ENCODE assay signal across 12 mouse cellular contexts in genomic region chr11:58951210-58951609, GRCm38 (mm10). TPM values are rescaled to one million over a fixed set of nuclear protein-coding genes. Genes with fewer than 3 reads are reported as not detected.
DNase-seq lines count a peak whose midpoint lies in the region; ATAC-seq and TF ChIP-seq lines count a peak whose summit lies in the region.
"Had no signal": no experiment of that assay in that cellular context is flagged by ENCODE, and none has a peak within 500 bp of the region (broad histone marks: within the 10 kb centered on the region; RNA-seq: fewer than 3 reads in every experiment).

No protein-coding gene starts in this region.

- 76% methylated on average over 5 of the region's 5 CpGs for WGBS in intestine, embryonic 14.5 days
- WGBS in intestine, postnatal 0 days: 74% methylated on average over 5 of the region's 5 CpGs
- 46% methylated on average over 5 of the region's 5 CpGs for WGBS in forebrain, embryonic 16.5 days
- 44% methylated on average over 5 of the region's 5 CpGs for WGBS in hindbrain, embryonic 16.5 days
- WGBS in neural tube, embryonic 14.5 days: 59% methylated on average over 5 of the region's 5 CpGs
- WGBS in heart, embryonic 12.5 days: 79% methylated on average over 5 of the region's 5 CpGs

- no peaks in the 10 kb centered on the region for H3K27me3 ChIP-seq in intestine, embryonic 14.5 days (replicated peaks; ENCODE audit: control insufficient read depth, insufficient read depth, low read length)
- 0 out of 2 replicates have a peak, but pooled peaks cover 3% of the 10 kb centered on the region for H3K27me3 ChIP-seq in intestine, postnatal 0 days (replicated peaks; ENCODE audit: control insufficient read depth, insufficient read depth, low read length)
- H3K27me3 ChIP-seq in forebrain, embryonic 16.5 days (replicated peaks; ENCODE audit: control insufficient read depth, insufficient read depth, low read length): no peaks in the 10 kb centered on the region
- no peaks in the 10 kb centered on the region for H3K27me3 ChIP-seq in hindbrain, embryonic 16.5 days (replicated peaks; ENCODE audit: control insufficient read depth, insufficient read depth, low read length)
- no peaks in the 10 kb centered on the region for H3K27me3 ChIP-seq in neural tube, embryonic 14.5 days (ENCODE audit: control insufficient read depth, insufficient read depth, low read length)
- peaks cover 22% of the 10 kb centered on the region for H3K27me3 ChIP-seq in heart, embryonic 12.5 days (replicated peaks)

- peak; percentile 48 for DNase-seq in intestine, embryonic 14.5 days (ENCODE audit: low spot score)
- DNase-seq in gastrocnemius, postnatal 25 days: no peak
- DNase-seq: adrenal gland, adult 8-10 months; cerebellum, postnatal 25 days; lung, adult 18-20 months; lung, postnatal 36 days had no signal

- no peaks in the 10 kb centered on the region for H3K9me3 ChIP-seq in intestine, embryonic 14.5 days (ENCODE audit: control insufficient read depth, low read length)
- H3K9me3 ChIP-seq in intestine, postnatal 0 days (ENCODE audit: control insufficient read depth): no peaks in the 10 kb centered on the region
- no peaks in the 10 kb centered on the region for H3K9me3 ChIP-seq in forebrain, embryonic 16.5 days (ENCODE audit: control insufficient read depth, low read length)
- no peaks in the 10 kb centered on the region for H3K9me3 ChIP-seq in hindbrain, embryonic 16.5 days (ENCODE audit: control insufficient read depth, low read length)
- H3K9me3 ChIP-seq in neural tube, embryonic 14.5 days (ENCODE audit: control insufficient read depth, low read length): no peaks in the 10 kb centered on the region
- no peaks in the 10 kb centered on the region for H3K9me3 ChIP-seq in heart, embryonic 12.5 days (replicated peaks)
- H3K9me3 ChIP-seq: limb, embryonic 15.5 days had no signal

- no peak overlapping the region for H3K4me2 ChIP-seq in intestine, embryonic 14.5 days (ENCODE audit: low read length)
- H3K4me2 ChIP-seq in intestine, postnatal 0 days (replicated peaks; ENCODE audit: low read depth): no peak overlapping the region
- peak overlapping the region; percentile 86 for H3K4me2 ChIP-seq in forebrain, embryonic 16.5 days (ENCODE audit: low read length)
- H3K4me2 ChIP-seq in hindbrain, embryonic 16.5 days (ENCODE audit: low read length): peak overlapping the region; percentile 68
- peak overlapping the region; percentile 45; the same call in 1 of the 2 replicates for H3K4me2 ChIP-seq in neural tube, embryonic 14.5 days (ENCODE audit: low read depth, low read length)
- H3K4me2 ChIP-seq in heart, embryonic 12.5 days: no peak overlapping the region
- H3K4me2 ChIP-seq: limb, embryonic 15.5 days had no signal

- H3K4me1 ChIP-seq in intestine, embryonic 14.5 days (replicated peaks; ENCODE audit: control insufficient read depth, insufficient read depth, low read length): peaks cover 17% of the 10 kb centered on the region
- H3K4me1 ChIP-seq in intestine, postnatal 0 days (replicated peaks; ENCODE audit: control insufficient read depth, insufficient read depth, low read length): peaks cover 2% of the 10 kb centered on the region; the same call in 1 of the 2 replicates
- peaks cover 24% of the 10 kb centered on the region for H3K4me1 ChIP-seq in forebrain, embryonic 16.5 days (replicated peaks; ENCODE audit: control insufficient read depth, insufficient read depth, low read length)
- H3K4me1 ChIP-seq in hindbrain, embryonic 16.5 days (ENCODE audit: control insufficient read depth, insufficient read depth, low read depth, low read length): peaks cover 21% of the 10 kb centered on the region
- peaks cover 18% of the 10 kb centered on the region for H3K4me1 ChIP-seq in neural tube, embryonic 14.5 days (ENCODE audit: control insufficient read depth, insufficient read depth, low read length)
- H3K4me1 ChIP-seq in heart, embryonic 12.5 days (replicated peaks): peaks cover 23% of the 10 kb centered on the region

- H3K36me3 ChIP-seq in intestine, embryonic 14.5 days (ENCODE audit: control insufficient read depth, insufficient read depth, low read length): 0 out of 2 replicates have a peak, but pooled peaks cover under 1% of the 10 kb centered on the region
- no peaks in the 10 kb centered on the region for H3K36me3 ChIP-seq in intestine, postnatal 0 days (ENCODE audit: control insufficient read depth, insufficient read depth)
- H3K36me3 ChIP-seq in forebrain, embryonic 16.5 days (ENCODE audit: control insufficient read depth, insufficient read depth): no peaks in the 10 kb centered on the region
- H3K36me3 ChIP-seq in hindbrain, embryonic 16.5 days (ENCODE audit: control insufficient read depth, insufficient read depth, low read length): no peaks in the 10 kb centered on the region
- no peaks in the 10 kb centered on the region for H3K36me3 ChIP-seq in neural tube, embryonic 14.5 days (ENCODE audit: control insufficient read depth, insufficient read depth, low read length)
- no peaks in the 10 kb centered on the region for H3K36me3 ChIP-seq in heart, embryonic 12.5 days
- H3K36me3 ChIP-seq: limb, embryonic 15.5 days had no signal

- no peak for TF ChIP-seq CTCF in intestine, postnatal 0 days (IDR thresholded peaks at IDR 0.05; ENCODE audit: low read depth)

- no peak overlapping the region for H3K27ac ChIP-seq in intestine, embryonic 14.5 days (ENCODE audit: low read depth)
- H3K27ac ChIP-seq in intestine, postnatal 0 days (ENCODE audit: low read depth, low read length): no peak overlapping the region
- H3K27ac ChIP-seq in forebrain, embryonic 16.5 days (ENCODE audit: low read length): peak overlapping the region; percentile 100
- peak overlapping the region; percentile 96 for H3K27ac ChIP-seq in hindbrain, embryonic 16.5 days (ENCODE audit: low read depth, low read length)
- peak overlapping the region; percentile 95 for H3K27ac ChIP-seq in neural tube, embryonic 14.5 days (ENCODE audit: low read depth, low read length)
- no peak overlapping the region for H3K27ac ChIP-seq in heart, embryonic 12.5 days (ENCODE audit: poor library complexity, severe bottlenecking)
- H3K27ac ChIP-seq: limb, embryonic 15.5 days had no signal

- no peak overlapping the region for H3K9ac ChIP-seq in intestine, embryonic 14.5 days (ENCODE audit: low read length)
- H3K9ac ChIP-seq in intestine, postnatal 0 days (ENCODE audit: low read depth, low read length): no peak overlapping the region
- H3K9ac ChIP-seq in forebrain, embryonic 16.5 days (replicated peaks; ENCODE audit: low read depth, low read length): no peak overlapping the region
- H3K9ac ChIP-seq in hindbrain, embryonic 16.5 days (ENCODE audit: low read depth, low read length): no peak overlapping the region
- H3K9ac ChIP-seq in neural tube, embryonic 14.5 days (replicated peaks; ENCODE audit: low read depth, low read length): peak overlapping the region; percentile 78
- H3K9ac ChIP-seq in heart, embryonic 12.5 days: no peak overlapping the region
- H3K9ac ChIP-seq: limb, embryonic 15.5 days had no signal

- H3K4me3 ChIP-seq in intestine, embryonic 14.5 days (ENCODE audit: low read depth, low read length): no peak overlapping the region
- no peak overlapping the region for H3K4me3 ChIP-seq in intestine, postnatal 0 days (ENCODE audit: low read depth, low read length)
- H3K4me3 ChIP-seq in forebrain, embryonic 16.5 days (replicated peaks; ENCODE audit: low read length): no peak overlapping the region
- no peak overlapping the region; the same call in 1 of the 2 replicates for H3K4me3 ChIP-seq in hindbrain, embryonic 16.5 days (ENCODE audit: low read length)
- H3K4me3 ChIP-seq in neural tube, embryonic 14.5 days (ENCODE audit: low read depth, low read length): no peak overlapping the region; the same call in 1 of the 2 replicates
- H3K4me3 ChIP-seq in heart, embryonic 12.5 days: no peak overlapping the region
- H3K4me3 ChIP-seq: limb, embryonic 15.5 days had no signal

- ATAC-seq in intestine, embryonic 14.5 days (replicated peaks; ENCODE audit: low FRiP score, low TSS enrichment, low read depth): no peak
- no peak for ATAC-seq in intestine, postnatal 0 days
- no peak for ATAC-seq in forebrain, embryonic 16.5 days
- ATAC-seq in hindbrain, embryonic 16.5 days: no peak
- no peak for ATAC-seq in neural tube, embryonic 14.5 days (ENCODE audit: low read depth)
- no peak for ATAC-seq in heart, embryonic 12.5 days (ENCODE audit: insufficient number of reproducible peaks, low FRiP score)

RNA-seq across cellular contexts. Expression of gene Hist3h2ba, which starts 2.5 kb away (rescaled TPM):
- polyA plus RNA-seq in intestine, embryonic 14.5 days (2014; fragmentation: Nextera tagmentation; extraction: Ambion mirVana): 24.9 and 26.3 TPM in 2 replicates
- 6.9 and 7.8 TPM in 2 replicates for polyA plus RNA-seq in intestine, postnatal 0 days (2015; fragmentation: Nextera tagmentation; extraction: Ambion mirVana)
- polyA plus RNA-seq in forebrain, embryonic 16.5 days (2015; fragmentation: Nextera tagmentation; extraction: Ambion mirVana): 389 and 395 TPM in 2 replicates
- 249 and 250 TPM in 2 replicates for polyA plus RNA-seq in hindbrain, embryonic 16.5 days (2015; fragmentation: Nextera tagmentation; extraction: Ambion mirVana)
- 115 and 117 TPM in 2 replicates for polyA plus RNA-seq in neural tube, embryonic 14.5 days (2014; fragmentation: Nextera tagmentation; extraction: Ambion mirVana)
- 8.5 and 11.6 TPM in 2 replicates for polyA plus RNA-seq in heart, embryonic 12.5 days (2016; fragmentation: Nextera tagmentation; extraction: Ambion mirVana)
- total RNA-seq in gastrocnemius, postnatal 25 days (2021): 1 to 10 TPM; 1.1 to 1.2 TPM

RNA-seq across cellular contexts. Expression of gene Hist3h2a, which starts 3.3 kb away (rescaled TPM):
- polyA plus RNA-seq in intestine, embryonic 14.5 days (2014; fragmentation: Nextera tagmentation; extraction: Ambion mirVana): 28.7 and 30.3 TPM in 2 replicates
- 15.8 and 16.7 TPM in 2 replicates for polyA plus RNA-seq in intestine, postnatal 0 days (2015; fragmentation: Nextera tagmentation; extraction: Ambion mirVana)
- 150 and 152 TPM in 2 replicates for polyA plus RNA-seq in forebrain, embryonic 16.5 days (2015; fragmentation: Nextera tagmentation; extraction: Ambion mirVana)
- polyA plus RNA-seq in hindbrain, embryonic 16.5 days (2015; fragmentation: Nextera tagmentation; extraction: Ambion mirVana): 85.3 and 89.6 TPM in 2 replicates
- polyA plus RNA-seq in neural tube, embryonic 14.5 days (2014; fragmentation: Nextera tagmentation; extraction: Ambion mirVana): 80.7 and 98.2 TPM in 2 replicates
- 26.5 and 28.4 TPM in 2 replicates for polyA plus RNA-seq in heart, embryonic 12.5 days (2016; fragmentation: Nextera tagmentation; extraction: Ambion mirVana)
- total RNA-seq in gastrocnemius, postnatal 25 days (2021): 10 to 100 TPM; 10.1 to 11.1 TPM

RNA-seq across cellular contexts. Expression of gene Trim17, which starts 3.3 kb away (rescaled TPM):
- polyA plus RNA-seq in intestine, embryonic 14.5 days (2014; fragmentation: Nextera tagmentation; extraction: Ambion mirVana): 0.24 and 0.28 TPM in 2 replicates
- 0.08 and 0.12 TPM in 2 replicates for polyA plus RNA-seq in intestine, postnatal 0 days (2015; fragmentation: Nextera tagmentation; extraction: Ambion mirVana)
- polyA plus RNA-seq in forebrain, embryonic 16.5 days (2015; fragmentation: Nextera tagmentation; extraction: Ambion mirVana): 1.8 and 2.0 TPM in 2 replicates
- polyA plus RNA-seq in hindbrain, embryonic 16.5 days (2015; fragmentation: Nextera tagmentation; extraction: Ambion mirVana): 1.1 and 1.8 TPM in 2 replicates
- 0.80 and 1.5 TPM in 2 replicates for polyA plus RNA-seq in neural tube, embryonic 14.5 days (2014; fragmentation: Nextera tagmentation; extraction: Ambion mirVana)
- 1.1 and 1.5 TPM in 2 replicates for polyA plus RNA-seq in heart, embryonic 12.5 days (2016; fragmentation: Nextera tagmentation; extraction: Ambion mirVana)
- total RNA-seq in gastrocnemius, postnatal 25 days (2021): under 1 TPM; 0.13 to 0.18 TPM

RNA-seq across cellular contexts. Expression of gene Rnf187, which starts 12.5 kb away (rescaled TPM):
- 240 and 258 TPM in 2 replicates for polyA plus RNA-seq in intestine, embryonic 14.5 days (2014; fragmentation: Nextera tagmentation; extraction: Ambion mirVana)
- polyA plus RNA-seq in intestine, postnatal 0 days (2015; fragmentation: Nextera tagmentation; extraction: Ambion mirVana): 113 and 117 TPM in 2 replicates
- 423 and 435 TPM in 2 replicates for polyA plus RNA-seq in forebrain, embryonic 16.5 days (2015; fragmentation: Nextera tagmentation; extraction: Ambion mirVana)
- 563 and 570 TPM in 2 replicates for polyA plus RNA-seq in hindbrain, embryonic 16.5 days (2015; fragmentation: Nextera tagmentation; extraction: Ambion mirVana)
- polyA plus RNA-seq in neural tube, embryonic 14.5 days (2014; fragmentation: Nextera tagmentation; extraction: Ambion mirVana): 661 and 689 TPM in 2 replicates
- polyA plus RNA-seq in heart, embryonic 12.5 days (2016; fragmentation: Nextera tagmentation; extraction: Ambion mirVana): 208 and 213 TPM in 2 replicates
- total RNA-seq in gastrocnemius, postnatal 25 days (2021): 100 to 1,000 TPM in 1 of 2 experiments, 10 to 100 TPM in 1; 99.3 to 105 TPM

RNA-seq across cellular contexts. Expression of gene Trim11, which starts 26.7 kb away (rescaled TPM):
- polyA plus RNA-seq in intestine, embryonic 14.5 days (2014; fragmentation: Nextera tagmentation; extraction: Ambion mirVana): 16.5 and 19.6 TPM in 2 replicates
- polyA plus RNA-seq in intestine, postnatal 0 days (2015; fragmentation: Nextera tagmentation; extraction: Ambion mirVana): 8.9 and 9.7 TPM in 2 replicates
- polyA plus RNA-seq in forebrain, embryonic 16.5 days (2015; fragmentation: Nextera tagmentation; extraction: Ambion mirVana): 24.7 and 26.4 TPM in 2 replicates
- 20.7 and 21.4 TPM in 2 replicates for polyA plus RNA-seq in hindbrain, embryonic 16.5 days (2015; fragmentation: Nextera tagmentation; extraction: Ambion mirVana)
- 20.4 TPM in 2 replicates for polyA plus RNA-seq in neural tube, embryonic 14.5 days (2014; fragmentation: Nextera tagmentation; extraction: Ambion mirVana)
- 27.6 and 30.8 TPM in 2 replicates for polyA plus RNA-seq in heart, embryonic 12.5 days (2016; fragmentation: Nextera tagmentation; extraction: Ambion mirVana)
- 1 to 10 TPM; 6.7 to 8.1 TPM for total RNA-seq in gastrocnemius, postnatal 25 days (2021)

Comparison
In these comparisons a context has a peak if more than half of its experiments do, and no peak if none do; other contexts are left out.
1. H3K27ac ChIP-seq: peak in forebrain, embryonic 16.5 days (single experiment), hindbrain, embryonic 16.5 days (single experiment) and neural tube, embryonic 14.5 days (single experiment); none in intestine, embryonic 14.5 days (single experiment), intestine, postnatal 0 days (single experiment) and heart, embryonic 12.5 days (single experiment).
2. H3K4me2 ChIP-seq: peak in forebrain, embryonic 16.5 days (single experiment), hindbrain, embryonic 16.5 days (single experiment) and neural tube, embryonic 14.5 days (single experiment); none in intestine, embryonic 14.5 days (single experiment), intestine, postnatal 0 days (single experiment) and heart, embryonic 12.5 days (single experiment).